Mouse (Mus musculus) embryonic facial prominence, embryonic 11.5 days (tissue): ENCODE results near the gene Irf3. TPM values are rescaled to one million over a fixed set of nuclear protein-coding genes. Genes with fewer than 3 reads are reported as not detected.

Source experiments
- ATAC-seq: fragments of 200-750 bp; cut with Nextera tagmentation; replicated peaks from 2 replicates; pipeline ENCODE4 v1.8.0; 2017; ENCODE audit warnings: low read depth; ENCODE audit not compliant: insufficient number of reproducible peaks, low FRiP score, low TSS enrichment
- DNase-seq: peaks from one replicate; pipeline ENCODE4 v3.0.0-alpha.2; 2015; ENCODE audit warnings: low spot score
- H3K27ac ChIP-seq: fragments of 300-500 bp; sonication (generic); replicated peaks from 2 replicates; pipeline ENCODE4 v1.5.1; 2014; ENCODE audit warnings: mild to moderate bottlenecking, low read depth, low read length, control low read depth
- H3K27me3 ChIP-seq: fragments of 300-500 bp; sonication (generic); 2 replicates; pipeline ENCODE4 v1.6.1; 2014; ENCODE audit warnings: mild to moderate bottlenecking, low read length, moderate library complexity, mixed read lengths; ENCODE audit not compliant: control insufficient read depth, insufficient read depth
- H3K36me3 ChIP-seq: fragments of 300-500 bp; sonication (generic); replicated peaks from 2 replicates; pipeline ENCODE4 v1.6.1; 2014; ENCODE audit warnings: low read depth, mild to moderate bottlenecking, low read length, moderate library complexity, mixed read lengths; ENCODE audit not compliant: control insufficient read depth, insufficient read depth
- H3K4me1 ChIP-seq: fragments of 300-500 bp; sonication (generic); 2 replicates; pipeline ENCODE4 v1.6.1; 2014; ENCODE audit warnings: low read length, mixed read lengths; ENCODE audit not compliant: control insufficient read depth, insufficient read depth
- H3K4me2 ChIP-seq: fragments of 300-500 bp; sonication (generic); 2 replicates; pipeline ENCODE4 v1.6.1; 2014; ENCODE audit warnings: low read depth, mild to moderate bottlenecking, control low read depth, low read length, moderate library complexity
- H3K4me3 ChIP-seq: fragments of 300-500 bp; sonication (generic); 2 replicates; pipeline ENCODE4 v1.5.1; 2014; ENCODE audit warnings: low read depth, low read length, control low read depth
- H3K9ac ChIP-seq: fragments of 300-500 bp; sonication (generic); replicated peaks from 2 replicates; pipeline ENCODE4 v1.6.1; 2014; ENCODE audit warnings: mild to moderate bottlenecking, control low read depth, low read length
- H3K9me3 ChIP-seq: fragments of 300-500 bp; sonication (generic); replicated peaks from 2 replicates; pipeline ENCODE4 v1.6.1; 2016; ENCODE audit warnings: mild to moderate bottlenecking, low read length, inconsistent platforms, mixed read lengths; ENCODE audit not compliant: control insufficient read depth
- WGBS: fragments of 180-500 bp; shearing (Covaris S2); extraction: QIAGEN DNeasy Blood & Tissue Kit; methylation state at CpG from one replicate; pipeline ENCODE4 v1.1.7; 2014; 5-methylcytosine and 5-hydroxymethylcytosine counted together
- polyA plus RNA-seq: library from polyadenylated mRNA; unstranded; fragments of >200 nt; fragmentation: Nextera tagmentation; extraction: Ambion mirVana; gene quantifications from 2 replicates; pipeline ENCODE4 v1.2.1, GENCODE M21; 2014

Gene Irf3
- polyA plus RNA-seq, 1 experiment from 2014 or later = 62.4 TPM

GRCm38 (mm10) chr7:44986879-44987718, 10.3 kb upstream of the Irf3 start:
- DNase-seq = no peak
- peak overlapping the region; percentile 82 for H3K9ac ChIP-seq
- peak overlapping the region; percentile 44 for H3K4me2 ChIP-seq
- peak overlapping the region; percentile 55 for H3K4me3 ChIP-seq
- no peaks in the 10 kb centered on the region for H3K27me3 ChIP-seq
- H3K36me3 ChIP-seq = peaks cover 5% of the 10 kb centered on the region
- ATAC-seq = peak; percentile 41
- peak overlapping the region; percentile 90 for H3K27ac ChIP-seq
- WGBS = under 1% methylated on average over 29 of the region's 29 CpGs
- H3K9me3 ChIP-seq = no peaks in the 10 kb centered on the region
- H3K4me1 ChIP-seq = peaks cover 7% of the 10 kb centered on the region

- 0 out of 2 replicates have a peak overlapping the region, but pooled peaks have one; percentile 43 for H3K27ac ChIP-seq
- H3K9me3 ChIP-seq = no peaks in the 10 kb centered on the region
- DNase-seq (no peak), ATAC-seq (no peak)
- H3K27me3 ChIP-seq = no peaks in the 10 kb centered on the region
- H3K9ac ChIP-seq = peak overlapping the region; percentile 84
- WGBS = 16% methylated on average over 10 of the region's 10 CpGs
- H3K4me3 ChIP-seq = peak overlapping the region; percentile 60
- peaks cover 18% of the 10 kb centered on the region for H3K36me3 ChIP-seq
- H3K4me2 ChIP-seq = peak overlapping the region; percentile 84
- no peaks in the 10 kb centered on the region; the same call in 1 of the 2 replicates for H3K4me1 ChIP-seq
These were observed 776 bp upstream of the Irf3 start for GRCm38 (mm10) chr7:44996672-44997071.

GRCm38 (mm10) chr7:44997940-44998428, 536 bp downstream of the Irf3 start:
- peak overlapping the region; percentile 60 for H3K4me3 ChIP-seq
- H3K4me2 ChIP-seq = peak overlapping the region; percentile 49
- ATAC-seq (no peak), DNase-seq (peak; percentile 48)
- H3K27me3 ChIP-seq = no peaks in the 10 kb centered on the region
- H3K4me1 ChIP-seq = no peaks in the 10 kb centered on the region; the same call in 1 of the 2 replicates
- WGBS = 5% methylated on average over 15 of the region's 15 CpGs
- peak overlapping the region; percentile 84 for H3K9ac ChIP-seq
- 0 out of 2 replicates have a peak overlapping the region, but pooled peaks have one; percentile 5 for H3K27ac ChIP-seq
- H3K36me3 ChIP-seq = peaks cover 19% of the 10 kb centered on the region
- no peaks in the 10 kb centered on the region for H3K9me3 ChIP-seq

- Histone ChIP-seq H3K27ac (peak within 1 kb of the TSS; percentile 5; the same call in 1 of the 2 replicates), H3K4me3 (peak within 1 kb of the TSS; percentile 60), H3K9ac (peak within 1 kb of the TSS; percentile 84), H3K27me3 (no peaks in the 10 kb centered on the region), H3K4me2 (peak within 1 kb of the TSS; percentile 49), H3K9me3 (no peaks in the 10 kb centered on the region), H3K4me1 (no peaks in the 10 kb centered on the region; the same call in 1 of the 2 replicates), H3K36me3 (peaks cover 22% of the 10 kb centered on the region)
- WGBS = 1% methylated on average over 18 of the region's 18 CpGs
- DNase-seq (no peak), ATAC-seq (no peak)
These were observed 1.1 kb downstream of the Irf3 start, which contains the start of gene Bcl2l12 for GRCm38 (mm10) chr7:44998501-44998955. Gene Bcl2l12 (minus strand): TSS chr7:44998712.

- no peak overlapping the region for H3K4me3 ChIP-seq
- 85% methylated on average over 11 of the region's 11 CpGs for WGBS
- H3K36me3 ChIP-seq = peaks cover 24% of the 10 kb centered on the region
- H3K9me3 ChIP-seq = no peaks in the 10 kb centered on the region
- ATAC-seq = no peak
- H3K4me1 ChIP-seq = no peaks in the 10 kb centered on the region; the same call in 1 of the 2 replicates
- no peak for DNase-seq
- no peak overlapping the region for H3K4me2 ChIP-seq
- H3K27me3 ChIP-seq = no peaks in the 10 kb centered on the region
- H3K27ac ChIP-seq = no peak overlapping the region
- no peak overlapping the region for H3K9ac ChIP-seq
These were observed 2.3 kb downstream of the Irf3 start for GRCm38 (mm10) chr7:44999753-45000152.

- Histone ChIP-seq H3K36me3 (peaks cover 24% of the 10 kb centered on the region), H3K27ac (no peak overlapping the region), H3K27me3 (no peaks in the 10 kb centered on the region), H3K4me1 (no peaks in the 10 kb centered on the region; the same call in 1 of the 2 replicates), H3K9me3 (no peaks in the 10 kb centered on the region), H3K4me2 (no peak overlapping the region), H3K9ac (no peak overlapping the region), H3K4me3 (no peak overlapping the region)
- 88% methylated on average over 21 of the region's 21 CpGs for WGBS
- DNase-seq = no peak
- no peak for ATAC-seq
These were observed 3.2 kb downstream of the Irf3 start for GRCm38 (mm10) chr7:45000539-45001114.

- 92% methylated on average over 7 of the region's 7 CpGs for WGBS
- Histone ChIP-seq H3K4me3 (no peak overlapping the region), H3K36me3 (peaks cover 40% of the 10 kb centered on the region), H3K9me3 (no peaks in the 10 kb centered on the region), H3K27ac (no peak overlapping the region), H3K27me3 (no peaks in the 10 kb centered on the region), H3K4me2 (no peak overlapping the region), H3K9ac (no peak overlapping the region), H3K4me1 (no peaks in the 10 kb centered on the region)
- ATAC-seq = no peak
- no peak for DNase-seq
These were observed 5.0 kb downstream of the Irf3 start for GRCm38 (mm10) chr7:45002440-45002839.
